Mouse (Mus musculus): Measurements from ENCODE around the gene Msantd1. TPM values are rescaled to one million over a fixed set of nuclear protein-coding genes. Genes with fewer than 3 reads are reported as not detected.

Msantd1 gene
- polyA plus RNA-seq, 1 experiment = 1.2 TPM

DNA sequence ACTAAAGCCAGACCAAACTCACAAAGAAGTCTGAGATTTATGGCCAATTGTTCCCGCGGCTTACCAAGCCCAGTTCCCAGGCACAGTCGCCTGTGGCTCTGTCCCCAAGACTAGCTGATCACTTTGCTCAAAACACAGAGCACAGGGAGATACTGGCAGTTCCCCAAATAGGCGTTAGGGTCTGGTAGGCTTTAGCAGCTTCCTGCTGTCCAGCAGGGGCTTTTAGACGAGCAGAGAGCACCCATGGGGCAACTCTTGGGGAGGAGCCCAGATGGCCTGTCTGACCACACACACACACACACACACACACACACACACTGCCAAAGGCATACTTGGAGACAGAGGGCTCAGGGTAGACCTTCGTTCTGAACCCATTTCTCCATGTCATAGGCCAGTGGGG lies 14.7 kb downstream of the Msantd1 start:
- no peak overlapping the region for H3K4me3 ChIP-seq (ENCODE audit: insufficient read depth, low read length)
- H3K4me1 ChIP-seq (ENCODE audit: control insufficient read depth, insufficient read depth, low read length) = no peaks in the 10 kb centered on the region
- H3K27ac ChIP-seq (ENCODE audit: insufficient read depth, low read length) = no peak overlapping the region
- TF ChIP-seq POLR2A (IDR thresholded peaks at IDR 0.05; ENCODE audit: low read depth, low read length) (no peak), CTCF (IDR thresholded peaks at IDR 0.05; ENCODE audit: borderline replicate concordance, insufficient read depth, low read length) (no peak)

DNA sequence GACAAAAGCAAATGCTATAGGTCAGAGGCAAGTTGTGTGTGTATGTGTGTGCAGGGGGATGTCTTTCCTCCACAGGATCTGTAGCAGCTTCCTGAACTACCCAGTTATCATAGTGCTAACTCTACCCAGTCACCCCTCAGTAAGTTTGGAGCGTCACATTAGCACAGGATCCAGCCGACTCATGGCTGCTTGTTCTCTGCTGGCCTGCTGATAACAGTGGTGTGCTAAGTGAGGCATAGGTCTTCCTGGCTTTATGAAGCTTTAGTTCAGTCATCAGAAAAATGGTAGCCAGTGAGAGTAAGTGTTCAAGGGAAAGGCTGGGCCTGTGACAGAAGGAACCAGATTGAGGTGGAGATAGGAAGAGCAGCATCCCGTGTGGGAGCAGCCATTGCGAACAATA lies 16.1 kb downstream of the Msantd1 start:
- H3K27ac ChIP-seq (ENCODE audit: insufficient read depth, low read length) = no peak overlapping the region
- H3K4me1 ChIP-seq (ENCODE audit: control insufficient read depth, insufficient read depth, low read length) = no peaks in the 10 kb centered on the region
- no peak overlapping the region for H3K4me3 ChIP-seq (ENCODE audit: insufficient read depth, low read length)
- TF ChIP-seq CTCF (IDR thresholded peaks at IDR 0.05; ENCODE audit: borderline replicate concordance, insufficient read depth, low read length) = no peak

DNA sequence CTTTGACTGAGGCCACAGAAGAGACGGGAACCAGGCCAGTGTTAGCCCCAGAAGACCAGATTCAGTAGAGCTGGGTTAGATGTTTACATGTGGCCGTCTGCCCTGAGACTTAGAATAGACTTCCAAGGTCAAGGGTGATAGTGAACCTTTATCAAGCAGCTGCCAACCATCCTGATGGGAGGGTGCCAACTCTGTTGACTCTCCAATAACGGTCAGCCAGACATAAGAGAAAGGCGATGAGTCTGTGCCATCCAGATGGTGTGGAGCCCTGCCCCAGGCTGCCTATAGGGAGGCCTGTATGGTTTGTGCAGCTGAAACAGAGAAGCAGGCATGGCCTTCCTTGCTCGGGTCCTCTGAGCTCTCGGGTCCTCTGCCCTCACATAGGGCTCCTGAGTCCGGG lies 16.7 kb downstream of the Msantd1 start:
- Histone ChIP-seq H3K4me1 (ENCODE audit: control insufficient read depth, insufficient read depth, low read length) (no peaks in the 10 kb centered on the region), H3K27ac (ENCODE audit: insufficient read depth, low read length) (no peak overlapping the region), H3K4me3 (ENCODE audit: insufficient read depth, low read length) (no peak overlapping the region)
- TF ChIP-seq CTCF (IDR thresholded peaks at IDR 0.05; ENCODE audit: borderline replicate concordance, insufficient read depth, low read length) (no peak), POLR2A (IDR thresholded peaks at IDR 0.05; ENCODE audit: low read depth, low read length) (no peak)

DNA sequence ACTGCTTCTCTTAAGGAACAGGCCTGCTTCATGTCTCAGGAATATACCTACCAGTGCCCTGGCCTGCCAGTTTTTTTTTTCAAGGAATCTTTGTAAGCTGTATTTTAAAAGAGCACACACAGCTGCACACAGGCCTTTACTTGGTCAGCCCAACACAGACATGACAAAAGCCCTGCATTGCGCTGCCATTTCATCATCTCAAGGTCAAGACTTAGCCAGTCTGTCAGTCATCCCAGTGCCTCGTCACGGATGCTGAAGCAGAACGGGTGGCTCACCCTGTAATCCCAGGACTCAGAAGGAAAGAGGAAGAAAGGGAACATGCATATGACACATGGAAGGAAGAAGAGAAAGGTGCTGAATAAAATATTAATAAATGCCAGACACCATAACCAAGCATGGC lies 19.8 kb downstream of the Msantd1 start:
- no peak for TF ChIP-seq CTCF (IDR thresholded peaks at IDR 0.05; ENCODE audit: borderline replicate concordance, insufficient read depth, low read length)
- TF ChIP-seq POLR2A (IDR thresholded peaks at IDR 0.05; ENCODE audit: low read depth, low read length) = no peak
- no peaks in the 10 kb centered on the region for H3K4me1 ChIP-seq (ENCODE audit: control insufficient read depth, insufficient read depth, low read length)
- H3K4me3 ChIP-seq (ENCODE audit: insufficient read depth, low read length) = no peak overlapping the region
- no peak overlapping the region for H3K27ac ChIP-seq (ENCODE audit: insufficient read depth, low read length)

DNA sequence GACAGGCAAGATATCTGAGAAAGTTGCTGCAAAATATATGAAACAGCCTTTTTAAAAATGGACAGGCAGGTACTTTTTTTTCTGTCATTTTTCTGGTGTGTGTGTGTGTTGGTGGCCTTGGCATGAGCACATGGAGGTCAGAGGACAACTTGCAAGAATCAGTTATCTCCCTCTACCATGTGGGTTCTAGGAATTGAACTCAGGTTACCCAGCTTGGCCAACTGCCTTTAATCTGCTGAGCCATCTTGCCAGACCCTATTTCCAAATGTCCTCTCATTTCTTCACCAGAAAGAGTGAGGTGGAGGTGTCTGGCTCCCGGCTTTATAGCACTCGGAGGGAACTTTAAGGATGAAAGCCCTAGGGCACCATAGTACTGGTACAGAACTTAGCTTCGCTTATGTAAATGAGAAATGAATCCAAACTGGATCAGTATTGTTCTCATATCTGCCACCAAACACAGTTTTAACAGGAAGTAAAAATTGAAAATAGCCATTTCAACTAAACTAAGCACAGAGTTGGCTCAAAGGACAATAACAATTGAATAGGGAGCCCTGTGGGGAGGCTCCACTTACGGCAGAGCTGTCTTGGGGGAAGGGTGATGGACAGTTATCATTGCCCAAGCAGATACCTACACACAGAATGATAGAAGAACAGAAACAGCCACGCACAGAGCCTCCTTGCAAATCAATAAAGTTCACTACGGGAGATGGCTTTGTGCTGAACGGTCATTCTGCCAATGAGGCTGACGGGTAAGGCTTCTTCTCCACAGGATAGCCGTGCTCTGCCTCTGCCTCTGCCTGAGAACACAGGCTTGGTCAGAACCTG lies 22.6 kb downstream of the Msantd1 start:
- Histone ChIP-seq H3K4me3 (ENCODE audit: insufficient read depth, low read length) (no peak overlapping the region), H3K4me1 (ENCODE audit: control insufficient read depth, insufficient read depth, low read length) (no peaks in the 10 kb centered on the region), H3K27ac (ENCODE audit: insufficient read depth, low read length) (no peak overlapping the region)
- TF ChIP-seq POLR2A (IDR thresholded peaks at IDR 0.05; ENCODE audit: low read depth, low read length) = no peak
- no peak for TF ChIP-seq CTCF (IDR thresholded peaks at IDR 0.05; ENCODE audit: borderline replicate concordance, insufficient read depth, low read length)

GRCm38 (mm10) chr5:34931091-34931490 lies 23.3 kb downstream of the Msantd1 start:
- no peak for TF ChIP-seq POLR2A (IDR thresholded peaks at IDR 0.05; ENCODE audit: low read depth, low read length)
- TF ChIP-seq CTCF (IDR thresholded peaks at IDR 0.05; ENCODE audit: borderline replicate concordance, insufficient read depth, low read length) = no peak
- Histone ChIP-seq H3K4me3 (ENCODE audit: insufficient read depth, low read length) (no peak overlapping the region), H3K27ac (ENCODE audit: insufficient read depth, low read length) (no peak overlapping the region), H3K4me1 (ENCODE audit: control insufficient read depth, insufficient read depth, low read length) (no peaks in the 10 kb centered on the region)

GRCm38 (mm10) chr5:34931516-34932457 lies 24.0 kb downstream of the Msantd1 start:
- TF ChIP-seq POLR2A (IDR thresholded peaks at IDR 0.05; ENCODE audit: low read depth, low read length) (no peak), CTCF (IDR thresholded peaks at IDR 0.05; ENCODE audit: borderline replicate concordance, insufficient read depth, low read length) (no peak)

DNA sequence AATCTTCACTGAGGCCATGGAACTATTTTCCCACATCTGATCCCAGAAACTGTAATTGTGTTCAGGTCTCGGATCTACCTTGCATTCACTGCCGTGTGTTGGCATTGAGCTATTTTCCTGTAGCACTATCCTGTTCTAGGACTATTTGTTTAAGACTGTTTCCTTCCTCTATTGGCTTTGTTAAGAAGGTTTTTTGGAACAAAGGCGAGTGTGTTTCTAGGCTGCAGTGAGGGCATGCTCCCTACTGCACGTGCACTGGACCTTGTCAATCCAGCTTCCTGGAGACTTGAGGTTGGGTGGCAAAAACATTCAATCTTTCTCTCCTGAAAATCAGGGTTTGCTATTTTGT lies 24.6 kb downstream of the Msantd1 start:
- Histone ChIP-seq H3K4me3 (ENCODE audit: insufficient read depth, low read length) (no peak overlapping the region), H3K27ac (ENCODE audit: insufficient read depth, low read length) (no peak overlapping the region), H3K4me1 (ENCODE audit: control insufficient read depth, insufficient read depth, low read length) (no peaks in the 10 kb centered on the region)
- TF ChIP-seq CTCF (IDR thresholded peaks at IDR 0.05; ENCODE audit: borderline replicate concordance, insufficient read depth, low read length) = no peak
- no peak for TF ChIP-seq POLR2A (IDR thresholded peaks at IDR 0.05; ENCODE audit: low read depth, low read length)

More at GRCm38 (mm10) chr5:34931516-34932457, 24.0 kb downstream of the Msantd1 start:
- Histone ChIP-seq H3K4me1 (ENCODE audit: control insufficient read depth, insufficient read depth, low read length) (no peaks in the 10 kb centered on the region), H3K4me3 (ENCODE audit: insufficient read depth, low read length) (no peak overlapping the region), H3K27ac (ENCODE audit: insufficient read depth, low read length) (no peak overlapping the region)

DNA sequence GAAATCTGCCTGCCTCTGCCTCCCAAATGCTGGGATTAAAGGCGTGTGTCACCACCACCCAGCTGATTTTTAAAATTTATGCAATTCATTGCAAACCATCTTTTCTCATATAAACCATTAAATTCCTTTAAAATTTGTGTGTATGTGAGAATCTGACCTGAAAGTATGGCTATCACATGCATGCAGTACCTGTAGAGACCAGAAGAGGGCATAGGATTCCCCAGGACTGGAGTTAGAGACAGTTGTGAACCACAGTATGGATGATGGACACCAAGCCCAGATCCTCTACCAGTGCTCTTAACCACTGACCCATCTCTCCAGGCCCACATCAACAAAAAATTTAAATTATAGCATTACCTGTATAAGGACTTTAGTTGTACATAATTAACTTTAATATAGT lies 25.6 kb downstream of the Msantd1 start:
- no peak for TF ChIP-seq POLR2A (IDR thresholded peaks at IDR 0.05; ENCODE audit: low read depth, low read length)
- TF ChIP-seq CTCF (IDR thresholded peaks at IDR 0.05; ENCODE audit: borderline replicate concordance, insufficient read depth, low read length) = no peak
- no peaks in the 10 kb centered on the region for H3K4me1 ChIP-seq (ENCODE audit: control insufficient read depth, insufficient read depth, low read length)

More for the DNA sequence above, 25.6 kb downstream of the Msantd1 start:
- H3K4me3 ChIP-seq (ENCODE audit: insufficient read depth, low read length) = no peak overlapping the region
- H3K27ac ChIP-seq (ENCODE audit: insufficient read depth, low read length) = no peak overlapping the region
